Mouse (Mus musculus): ENCODE measurements at regions not wholly inside any gene's neighbourhood (a gene's known extent, or its start where the extent isn't known, plus 50 kb on each side); places are given as distances from the start of the nearest gene placed in this dataset.

DNA sequence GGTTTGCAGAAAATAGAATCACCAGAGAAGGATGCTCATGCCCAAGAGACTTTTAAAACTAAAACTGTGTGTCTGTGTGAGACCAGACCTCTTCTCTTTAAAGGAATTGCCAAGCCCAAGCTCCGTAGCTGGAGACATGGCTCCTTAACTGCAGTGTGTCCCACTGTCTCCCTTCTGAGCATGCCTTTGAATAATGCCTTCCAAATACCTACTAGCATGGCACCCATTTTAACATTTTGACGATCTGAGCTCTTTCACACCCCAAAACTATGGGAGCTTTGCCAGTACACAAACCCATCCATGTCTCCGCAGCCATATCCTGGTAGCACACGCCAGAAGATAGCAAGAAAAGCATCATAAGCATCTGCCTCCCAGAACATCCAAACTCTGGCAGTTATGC is 143.9 kb downstream of the Fam124b start:
- no peak overlapping the region for H3K4me3 ChIP-seq (ENCODE audit: insufficient read depth in 1 of 2, low read depth in 2 of 2, low read length in 2 of 2)
- H3K36me3 ChIP-seq (replicated peaks; ENCODE audit: control insufficient read depth, insufficient read depth, low read depth) = no peaks in the 10 kb centered on the region
- no peaks in the 10 kb centered on the region for H3K27me3 ChIP-seq (ENCODE audit: control insufficient read depth, insufficient read depth, low read length)
- no peak for DNase-seq (ENCODE audit: low read depth in 3 of 3, low spot score in 3 of 3)
- TF ChIP-seq CTCF (IDR thresholded peaks at IDR 0.05; ENCODE audit: low read depth) = no peak
- no peak for TF ChIP-seq EP300 (IDR thresholded peaks at IDR 0.05; ENCODE audit: low read depth)
- H3K9me3 ChIP-seq (ENCODE audit: control insufficient read depth, low read length) = no peaks in the 10 kb centered on the region
- H3K27ac ChIP-seq = no peak overlapping the region
- H3K9ac ChIP-seq (replicated peaks) = no peak overlapping the region
- ATAC-seq (ENCODE audit: insufficient read depth) = no peak
- H3K4me2 ChIP-seq (ENCODE audit: low read depth) = no peak overlapping the region
- 61% methylated on average over 4 of the region's 4 CpGs for WGBS (ENCODE audit: insufficient replicate concordance)
- no peaks in the 10 kb centered on the region for H3K4me1 ChIP-seq (replicated peaks; ENCODE audit: control insufficient read depth in 2 of 2, insufficient read depth in 2 of 2, low read length in 1 of 2)

DNA sequence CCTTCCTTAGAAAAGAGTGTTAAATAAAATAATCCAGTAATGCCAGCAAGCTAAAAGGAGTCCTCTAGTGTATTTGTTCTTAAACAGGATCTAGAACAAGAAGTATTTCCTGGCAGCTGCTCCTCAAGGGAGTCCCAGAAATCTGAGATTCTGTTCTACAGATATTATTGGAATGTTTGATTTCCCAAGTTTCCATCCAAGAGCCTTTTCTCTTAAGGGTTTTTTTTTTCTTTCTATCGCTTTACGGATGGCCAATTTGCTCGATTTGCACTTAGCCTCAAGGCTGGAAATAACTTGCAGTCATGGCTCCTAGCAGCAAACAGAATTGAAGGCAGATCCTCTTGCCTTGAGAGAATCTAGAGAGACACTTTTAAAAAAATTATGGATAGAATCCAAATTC is 144.3 kb downstream of the Fam124b start:
- ATAC-seq (ENCODE audit: insufficient read depth) (no peak), DNase-seq (ENCODE audit: low read depth in 3 of 3, low spot score in 3 of 3) (no peak)
- WGBS (ENCODE audit: insufficient replicate concordance) = 72% methylated on average over 3 of the region's 3 CpGs
- H3K4me2 ChIP-seq (ENCODE audit: low read depth) = no peak overlapping the region
- no peaks in the 10 kb centered on the region for H3K9me3 ChIP-seq (ENCODE audit: control insufficient read depth, low read length)
- no peak overlapping the region for H3K4me3 ChIP-seq (ENCODE audit: insufficient read depth in 1 of 2, low read depth in 2 of 2, low read length in 2 of 2)
- no peak overlapping the region for H3K9ac ChIP-seq (replicated peaks)
- H3K4me1 ChIP-seq (replicated peaks; ENCODE audit: control insufficient read depth in 2 of 2, insufficient read depth in 2 of 2, low read length in 1 of 2) = no peaks in the 10 kb centered on the region
- no peak overlapping the region for H3K27ac ChIP-seq
- H3K27me3 ChIP-seq (ENCODE audit: control insufficient read depth, insufficient read depth, low read length) = no peaks in the 10 kb centered on the region
- H3K36me3 ChIP-seq (replicated peaks; ENCODE audit: control insufficient read depth, insufficient read depth, low read depth) = no peaks in the 10 kb centered on the region
- TF ChIP-seq EP300 (IDR thresholded peaks at IDR 0.05; ENCODE audit: low read depth) (no peak), CTCF (IDR thresholded peaks at IDR 0.05; ENCODE audit: low read depth) (no peak)

DNA sequence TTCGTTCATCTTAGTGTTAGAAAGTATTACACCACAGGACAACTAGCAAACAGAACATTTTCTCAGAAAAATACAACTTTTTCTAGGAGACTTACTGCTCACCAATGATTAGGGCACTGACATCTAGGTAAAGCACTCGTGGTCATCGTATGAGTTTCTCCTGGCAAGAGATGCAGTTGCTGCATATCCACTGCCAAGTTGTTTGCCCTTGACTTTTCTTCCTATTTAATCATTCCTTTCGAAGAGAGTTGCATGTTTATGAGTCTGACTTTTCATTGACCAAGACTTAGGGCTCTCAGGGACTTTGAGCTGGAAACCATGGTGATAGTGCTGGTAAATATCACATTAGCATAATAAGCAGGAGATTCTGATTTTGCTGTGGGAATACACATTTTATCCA is 149.1 kb downstream of the Fam124b start:
- ATAC-seq (ENCODE audit: insufficient read depth) (no peak), DNase-seq (ENCODE audit: low read depth in 3 of 3, low spot score in 3 of 3) (no peak)
- Histone ChIP-seq H3K4me1 (replicated peaks; ENCODE audit: control insufficient read depth in 2 of 2, insufficient read depth in 2 of 2, low read length in 1 of 2) (no peaks in the 10 kb centered on the region), H3K4me2 (ENCODE audit: low read depth) (no peak overlapping the region), H3K36me3 (replicated peaks; ENCODE audit: control insufficient read depth, insufficient read depth, low read depth) (no peaks in the 10 kb centered on the region), H3K27ac (no peak overlapping the region), H3K9me3 (ENCODE audit: control insufficient read depth, low read length) (no peaks in the 10 kb centered on the region), H3K4me3 (ENCODE audit: insufficient read depth in 1 of 2, low read depth in 2 of 2, low read length in 2 of 2) (no peak overlapping the region), H3K9ac (replicated peaks) (no peak overlapping the region), H3K27me3 (ENCODE audit: control insufficient read depth, insufficient read depth, low read length) (no peaks in the 10 kb centered on the region)
- TF ChIP-seq EP300 (IDR thresholded peaks at IDR 0.05; ENCODE audit: low read depth) (no peak), CTCF (IDR thresholded peaks at IDR 0.05; ENCODE audit: low read depth) (no peak)
- WGBS (ENCODE audit: insufficient replicate concordance) = 52% methylated on average over 4 of the region's 4 CpGs

DNA sequence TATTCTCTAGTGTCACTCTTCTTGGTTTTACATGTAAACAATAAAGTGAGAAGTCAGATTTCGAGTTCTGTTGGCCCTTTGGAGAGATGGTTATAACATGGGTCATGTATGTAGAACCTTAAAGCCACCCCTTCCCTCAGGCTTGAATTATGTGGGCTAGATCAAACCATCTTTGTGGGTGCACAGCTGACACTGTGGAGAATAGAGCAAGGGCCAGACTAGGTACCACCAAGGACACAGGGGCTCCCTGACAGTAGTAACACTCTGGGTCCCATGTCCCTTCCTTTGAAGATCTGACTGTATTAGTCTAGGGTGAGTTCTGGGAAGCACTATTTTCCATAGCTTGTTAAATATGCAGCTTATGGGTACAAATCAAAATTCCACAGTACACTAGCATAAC is 156.2 kb downstream of the Fam124b start:
- H3K4me3 ChIP-seq (ENCODE audit: insufficient read depth in 1 of 2, low read depth in 2 of 2, low read length in 2 of 2) = no peak overlapping the region
- no peak overlapping the region for H3K27ac ChIP-seq
- ATAC-seq (ENCODE audit: insufficient read depth) = no peak
- H3K9ac ChIP-seq (replicated peaks) = no peak overlapping the region
- TF ChIP-seq EP300 (IDR thresholded peaks at IDR 0.05; ENCODE audit: low read depth) (no peak), CTCF (IDR thresholded peaks at IDR 0.05; ENCODE audit: low read depth) (no peak)
- no peaks in the 10 kb centered on the region for H3K27me3 ChIP-seq (ENCODE audit: control insufficient read depth, insufficient read depth, low read length)
- no peaks in the 10 kb centered on the region for H3K36me3 ChIP-seq (replicated peaks; ENCODE audit: control insufficient read depth, insufficient read depth, low read depth)
- no peak for DNase-seq (ENCODE audit: low read depth in 3 of 3, low spot score in 3 of 3)
- WGBS (ENCODE audit: insufficient replicate concordance) = 33% methylated on average over 1 of the region's 1 CpGs
- no peaks in the 10 kb centered on the region for H3K9me3 ChIP-seq (ENCODE audit: control insufficient read depth, low read length)
- H3K4me2 ChIP-seq (ENCODE audit: low read depth) = no peak overlapping the region
- no peaks in the 10 kb centered on the region for H3K4me1 ChIP-seq (replicated peaks; ENCODE audit: control insufficient read depth in 2 of 2, insufficient read depth in 2 of 2, low read length in 1 of 2)

DNA sequence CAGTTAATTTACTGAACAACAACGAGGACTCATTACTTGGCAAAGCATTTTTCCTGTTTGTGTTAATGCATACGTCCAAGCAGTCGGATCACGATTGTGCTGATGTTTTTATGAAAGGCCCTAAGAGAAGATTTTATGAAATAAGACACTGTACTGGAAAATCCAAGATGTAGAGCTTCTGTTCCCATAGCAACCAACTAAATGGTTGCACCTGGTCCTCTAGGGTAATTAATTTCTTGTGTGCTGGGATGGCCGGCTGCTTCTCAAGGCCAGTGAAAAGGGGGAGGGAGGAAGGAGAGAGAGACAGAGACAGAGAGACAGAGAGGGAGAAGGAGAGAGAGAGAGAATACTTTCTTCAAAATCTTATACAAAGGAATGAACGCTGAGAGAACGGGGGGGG is 156.6 kb downstream of the Fam124b start:
- no peak overlapping the region for H3K4me3 ChIP-seq (ENCODE audit: insufficient read depth in 1 of 2, low read depth in 2 of 2, low read length in 2 of 2)
- DNase-seq (ENCODE audit: low read depth in 3 of 3, low spot score in 3 of 3) = no peak
- WGBS (ENCODE audit: insufficient replicate concordance) = 69% methylated on average over 7 of the region's 7 CpGs

More for the DNA sequence above, 156.6 kb downstream of the Fam124b start:
- H3K36me3 ChIP-seq (replicated peaks; ENCODE audit: control insufficient read depth, insufficient read depth, low read depth) = no peaks in the 10 kb centered on the region
- no peak for ATAC-seq (ENCODE audit: insufficient read depth)
- no peaks in the 10 kb centered on the region for H3K4me1 ChIP-seq (replicated peaks; ENCODE audit: control insufficient read depth in 2 of 2, insufficient read depth in 2 of 2, low read length in 1 of 2)
- TF ChIP-seq EP300 (IDR thresholded peaks at IDR 0.05; ENCODE audit: low read depth) (no peak), CTCF (IDR thresholded peaks at IDR 0.05; ENCODE audit: low read depth) (no peak)
- H3K27ac ChIP-seq = no peak overlapping the region
- no peak overlapping the region for H3K4me2 ChIP-seq (ENCODE audit: low read depth)
- H3K9ac ChIP-seq (replicated peaks) = no peak overlapping the region
- H3K27me3 ChIP-seq (ENCODE audit: control insufficient read depth, insufficient read depth, low read length) = no peaks in the 10 kb centered on the region
- H3K9me3 ChIP-seq (ENCODE audit: control insufficient read depth, low read length) = no peaks in the 10 kb centered on the region

Data from liver, embryonic 14.5 days (tissue).